Mouse (Mus musculus): ENCODE measurements at regions not wholly inside any gene's neighbourhood (a gene's known extent, or its start where the extent isn't known, plus 50 kb on each side); places are given as distances from the start of the nearest gene placed in this dataset.

DNA sequence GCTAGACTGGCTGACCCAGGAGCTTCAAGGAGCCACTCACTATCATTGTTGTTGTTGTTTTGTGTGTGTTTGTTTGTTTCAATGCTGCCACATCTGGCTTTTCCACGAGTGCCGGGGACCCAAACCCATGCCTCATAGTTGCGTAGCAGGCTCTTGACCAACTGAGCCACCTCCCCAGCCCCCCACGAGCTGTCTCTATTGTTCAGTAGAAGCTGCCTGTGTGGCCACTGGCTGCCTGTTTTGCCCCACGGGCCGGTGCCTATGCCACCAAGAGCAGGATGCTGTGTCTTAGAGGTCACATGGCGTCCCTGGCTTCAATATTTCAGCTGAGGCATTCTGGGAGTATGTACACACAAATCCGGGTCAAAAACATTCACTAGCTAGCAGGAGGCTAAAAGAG, 75.4 kb upstream of the Maml3 start:
- DNase-seq: peak; percentile 49
- Histone ChIP-seq H3K4me3 (replicated peaks; ENCODE audit: extremely low read depth, low read depth, low read length) (no peak overlapping the region), H3K4me1 (ENCODE audit: control insufficient read depth, insufficient read depth, low read length) (peaks cover 12% of the 10 kb centered on the region)
- 23% methylated on average over 8 of the region's 8 CpGs for WGBS
- TF ChIP-seq POLR2A (IDR thresholded peaks at IDR 0.05; ENCODE audit: borderline replicate concordance, extremely low read depth, low read depth, low read length): no peak
- TF ChIP-seq CTCF (IDR thresholded peaks at IDR 0.05; ENCODE audit: insufficient read depth, low read length): no peak

DNA sequence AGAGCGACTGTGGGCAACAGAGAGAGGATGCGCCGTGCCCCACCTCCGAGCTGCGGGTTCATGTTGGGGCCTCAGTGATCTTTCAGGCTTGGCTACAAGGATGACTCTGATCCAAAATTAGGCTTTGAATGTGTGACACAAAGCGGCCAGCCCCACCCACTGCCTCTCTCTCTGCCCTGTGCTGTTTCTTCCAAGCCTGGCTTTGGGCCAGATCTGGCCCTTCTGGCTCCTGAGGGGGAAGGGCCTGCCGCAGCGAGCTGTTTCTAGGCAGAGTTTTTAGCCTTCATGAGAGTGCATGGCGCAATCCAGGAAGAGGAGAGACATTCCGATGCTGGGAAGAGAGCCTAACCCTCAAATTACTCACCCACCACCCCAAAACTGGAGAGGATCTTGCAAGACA, 75.9 kb upstream of the Maml3 start:
- WGBS: 12% methylated on average over 10 of the region's 10 CpGs
- TF ChIP-seq CTCF (IDR thresholded peaks at IDR 0.05; ENCODE audit: insufficient read depth, low read length) (no peak), POLR2A (IDR thresholded peaks at IDR 0.05; ENCODE audit: borderline replicate concordance, extremely low read depth, low read depth, low read length) (peak; percentile 18; the same call in 1 of the 2 replicates)
- peak; percentile 76 for DNase-seq
- H3K4me3 ChIP-seq (replicated peaks; ENCODE audit: extremely low read depth, low read depth, low read length): no peak overlapping the region
- H3K4me1 ChIP-seq (ENCODE audit: control insufficient read depth, insufficient read depth, low read length): peaks cover 12% of the 10 kb centered on the region

DNA sequence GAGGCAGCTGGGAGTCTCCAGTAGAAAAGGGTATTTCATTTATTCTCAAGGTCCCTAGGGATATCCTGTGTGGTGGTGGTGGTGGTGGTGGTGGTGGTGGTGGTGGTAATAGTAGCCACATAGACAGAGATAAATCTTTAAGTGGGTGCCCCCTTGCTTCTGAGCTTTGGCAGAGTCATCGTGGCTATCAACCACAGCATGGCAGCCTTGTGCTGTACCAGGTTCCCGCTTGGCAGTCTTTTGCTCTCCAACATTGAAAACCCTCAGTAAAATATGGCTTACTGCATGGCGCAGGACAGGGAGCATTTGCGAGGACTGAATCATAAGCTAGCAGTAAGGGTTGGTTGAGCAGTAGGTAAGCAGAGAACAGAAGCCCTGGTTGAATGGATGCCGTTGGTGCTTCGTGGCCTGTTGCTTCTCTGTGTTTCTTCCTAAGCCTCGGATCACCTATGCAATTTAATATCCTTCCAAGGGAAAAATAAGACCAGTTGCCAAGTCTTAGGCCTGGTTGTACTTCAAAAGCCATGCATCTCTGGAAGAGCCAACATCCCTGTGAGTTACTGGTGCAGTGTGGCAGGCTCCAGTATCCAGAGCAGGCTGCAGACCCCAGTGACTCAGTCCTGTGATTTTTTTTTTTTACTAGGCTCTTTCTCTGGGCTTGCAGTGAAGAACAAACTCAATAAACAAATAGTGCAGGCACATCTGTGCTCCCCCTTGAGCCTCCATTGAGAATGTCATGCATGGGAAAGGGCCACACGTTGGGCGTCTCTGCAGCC, 76.6 kb upstream of the Maml3 start:
- no peak overlapping the region for H3K4me3 ChIP-seq (replicated peaks; ENCODE audit: extremely low read depth, low read depth, low read length)
- DNase-seq: no peak
- WGBS: 85% methylated on average over 9 of the region's 9 CpGs
- H3K4me1 ChIP-seq (ENCODE audit: control insufficient read depth, insufficient read depth, low read length): peaks cover 12% of the 10 kb centered on the region
- TF ChIP-seq POLR2A (IDR thresholded peaks at IDR 0.05; ENCODE audit: borderline replicate concordance, extremely low read depth, low read depth, low read length): no peak
- no peak for TF ChIP-seq CTCF (IDR thresholded peaks at IDR 0.05; ENCODE audit: insufficient read depth, low read length)

DNA sequence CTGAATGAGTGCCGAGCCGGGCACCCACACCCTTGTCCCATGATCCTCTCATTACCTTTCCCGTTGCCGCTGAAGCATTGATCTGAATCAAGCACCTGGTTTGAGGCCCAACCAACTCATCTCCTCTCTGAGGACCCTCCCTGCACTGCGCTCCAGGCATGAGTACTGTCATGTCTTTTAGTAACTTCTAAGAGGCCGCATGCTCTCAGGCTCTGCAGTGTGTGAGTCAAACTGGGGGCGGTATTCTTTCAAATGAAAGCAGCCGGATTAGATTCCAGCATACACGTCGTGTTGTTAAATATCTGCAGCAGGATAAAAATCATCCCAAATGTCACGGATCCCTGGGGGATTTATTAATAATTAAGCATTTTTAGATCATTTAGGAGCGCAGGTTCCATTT, 79.4 kb upstream of the Maml3 start:
- no peak for TF ChIP-seq POLR2A (IDR thresholded peaks at IDR 0.05; ENCODE audit: borderline replicate concordance, extremely low read depth, low read depth, low read length)
- no peak for TF ChIP-seq CTCF (IDR thresholded peaks at IDR 0.05; ENCODE audit: insufficient read depth, low read length)
- WGBS: 85% methylated on average over 12 of the region's 12 CpGs
- H3K4me3 ChIP-seq (replicated peaks; ENCODE audit: extremely low read depth, low read depth, low read length): no peak overlapping the region

DNA sequence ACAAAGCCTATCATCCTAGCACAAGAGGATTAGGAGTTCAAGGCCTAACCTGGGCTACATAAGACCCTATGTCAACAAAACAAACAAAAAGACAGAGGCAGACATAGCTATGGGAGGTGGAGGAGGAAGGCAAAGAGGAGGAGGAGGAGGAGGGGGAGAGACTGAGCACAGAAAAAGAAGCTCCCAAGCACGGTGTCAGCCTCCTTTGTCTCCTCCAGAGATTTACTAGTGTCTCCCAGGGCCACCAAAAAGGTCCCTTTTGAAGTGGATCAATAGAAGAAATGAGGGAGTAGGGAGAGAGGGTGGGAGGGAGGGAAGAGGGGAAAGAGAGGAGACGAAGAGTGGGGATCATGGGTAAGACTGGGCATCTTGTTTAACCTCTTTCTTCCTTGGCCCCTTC, 80.5 kb upstream of the Maml3 start:
- no peak for DNase-seq
- no peak for TF ChIP-seq POLR2A (IDR thresholded peaks at IDR 0.05; ENCODE audit: borderline replicate concordance, extremely low read depth, low read depth, low read length)
- TF ChIP-seq CTCF (IDR thresholded peaks at IDR 0.05; ENCODE audit: insufficient read depth, low read length): no peak
- peaks cover 2% of the 10 kb centered on the region for H3K4me1 ChIP-seq (ENCODE audit: control insufficient read depth, insufficient read depth, low read length)
- WGBS: 78% methylated on average over 2 of the region's 2 CpGs
- no peak overlapping the region for H3K4me3 ChIP-seq (replicated peaks; ENCODE audit: extremely low read depth, low read depth, low read length)

More for the DNA sequence above, 79.4 kb upstream of the Maml3 start:
- no peak for DNase-seq
- H3K4me1 ChIP-seq (ENCODE audit: control insufficient read depth, insufficient read depth, low read length): peaks cover 9% of the 10 kb centered on the region

DNA sequence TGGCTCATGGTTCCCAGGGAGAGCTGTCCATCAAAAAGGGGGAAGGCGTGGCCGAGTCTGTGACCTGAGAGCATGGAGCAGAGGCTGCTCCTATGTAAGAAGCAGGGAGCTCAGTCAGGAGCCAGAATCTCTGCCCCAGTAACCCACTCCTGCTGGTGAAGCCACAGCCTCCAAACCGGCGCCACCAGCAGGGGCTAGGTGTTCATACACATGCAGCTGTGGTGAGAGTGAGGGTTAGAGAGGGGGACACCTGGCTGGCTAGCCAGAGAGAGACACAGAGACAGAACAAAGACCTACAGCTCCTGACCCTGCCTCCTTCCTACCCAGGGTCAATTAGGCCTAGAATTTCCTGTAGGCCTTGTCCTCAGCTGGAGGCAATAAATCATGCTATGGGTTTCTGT, 80.7 kb upstream of the Foxo1 start:
- 74% methylated on average over 4 of the region's 4 CpGs for whole genome bisulfite sequencing

DNA sequence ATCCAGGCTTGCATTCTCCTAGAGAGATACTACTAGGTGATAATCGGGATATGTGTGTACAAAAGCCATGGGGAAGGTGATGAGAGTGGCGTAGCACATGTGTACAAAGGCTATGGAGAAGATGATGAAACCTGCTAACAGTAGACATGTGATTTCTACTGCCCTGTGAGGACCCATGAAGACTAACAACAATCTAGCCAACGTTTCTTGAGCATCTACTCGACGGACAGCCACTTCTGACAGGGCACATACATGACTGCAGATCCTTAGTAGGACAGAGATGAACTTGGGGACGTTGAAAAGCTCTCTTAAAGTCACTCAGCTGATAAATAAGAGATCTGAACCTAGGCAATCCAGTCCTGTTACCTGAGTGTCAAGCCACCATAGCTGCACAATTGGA, 79.8 kb upstream of the Foxo1 start:
- H3K4me3 ChIP-seq (replicated peaks; ENCODE audit: extremely low read depth, low read depth, low read length): no peak overlapping the region
- no peaks in the 10 kb centered on the region for H3K4me1 ChIP-seq (ENCODE audit: control insufficient read depth, insufficient read depth, low read length)
- 79% methylated on average over 6 of the region's 6 CpGs for WGBS
- no peak for DNase-seq
- TF ChIP-seq POLR2A (IDR thresholded peaks at IDR 0.05; ENCODE audit: borderline replicate concordance, extremely low read depth, low read depth, low read length): no peak
- TF ChIP-seq CTCF (IDR thresholded peaks at IDR 0.05; ENCODE audit: insufficient read depth, low read length): no peak

More for the DNA sequence above, 80.7 kb upstream of the Foxo1 start:
- DNase-seq: peak; percentile 1
- Histone ChIP-seq H3K4me3 (replicated peaks; ENCODE audit: extremely low read depth, low read depth, low read length) (no peak overlapping the region), H3K4me1 (ENCODE audit: control insufficient read depth, insufficient read depth, low read length) (no peaks in the 10 kb centered on the region)
- no peak for TF ChIP-seq POLR2A (IDR thresholded peaks at IDR 0.05; ENCODE audit: borderline replicate concordance, extremely low read depth, low read depth, low read length)
- TF ChIP-seq CTCF (IDR thresholded peaks at IDR 0.05; ENCODE audit: insufficient read depth, low read length): no peak

DNA sequence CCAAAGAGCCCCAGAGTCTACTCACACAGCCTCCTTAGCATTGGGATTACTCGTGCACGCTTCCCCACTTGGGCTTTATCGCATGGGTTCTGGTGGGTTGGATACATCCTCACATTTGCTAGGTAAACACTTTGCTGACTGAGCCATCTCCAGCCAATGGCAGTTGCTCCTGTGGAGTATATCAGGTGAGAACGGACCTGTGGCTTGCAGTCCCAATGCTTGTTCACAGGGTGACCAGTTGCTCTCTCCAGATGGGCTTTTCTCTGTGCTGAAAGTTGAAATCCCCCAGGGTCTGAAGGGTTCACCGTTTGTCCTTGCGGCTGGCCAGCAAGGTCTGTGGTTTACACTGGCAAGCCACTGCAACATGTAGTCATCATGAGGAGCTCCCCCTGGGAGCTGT, 79.1 kb upstream of the Foxo1 start:
- WGBS: 91% methylated on average over 6 of the region's 6 CpGs
- TF ChIP-seq POLR2A (IDR thresholded peaks at IDR 0.05; ENCODE audit: borderline replicate concordance, extremely low read depth, low read depth, low read length) (no peak), CTCF (IDR thresholded peaks at IDR 0.05; ENCODE audit: insufficient read depth, low read length) (no peak)
- H3K4me3 ChIP-seq (replicated peaks; ENCODE audit: extremely low read depth, low read depth, low read length): no peak overlapping the region

DNA sequence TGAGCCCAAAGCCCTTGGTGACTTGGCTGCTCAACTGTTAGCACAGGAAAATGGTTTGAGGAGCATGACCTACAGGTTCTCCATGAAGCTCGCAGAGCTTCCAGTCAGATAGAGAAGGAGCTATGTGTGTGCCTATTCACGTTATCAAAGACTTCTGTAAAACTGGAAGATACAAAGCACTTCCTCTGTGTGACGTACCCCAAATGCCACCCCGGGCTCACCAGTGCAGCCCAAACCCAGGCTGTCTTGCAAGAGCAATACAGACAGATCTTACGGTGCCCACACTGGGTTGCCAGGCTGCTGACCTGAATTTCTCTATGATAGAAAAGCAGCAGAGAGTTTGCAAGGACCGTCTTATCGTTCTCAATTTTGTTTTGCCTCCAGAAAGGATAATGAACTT, 78.1 kb upstream of the Foxo1 start:
- no peaks in the 10 kb centered on the region for H3K4me1 ChIP-seq (ENCODE audit: control insufficient read depth, insufficient read depth, low read length)
- TF ChIP-seq CTCF (IDR thresholded peaks at IDR 0.05; ENCODE audit: insufficient read depth, low read length) (no peak), POLR2A (IDR thresholded peaks at IDR 0.05; ENCODE audit: borderline replicate concordance, extremely low read depth, low read depth, low read length) (no peak)
- no peak overlapping the region for H3K4me3 ChIP-seq (replicated peaks; ENCODE audit: extremely low read depth, low read depth, low read length)
- no peak for DNase-seq
- 75% methylated on average over 7 of the region's 7 CpGs for WGBS

More for the DNA sequence above, 79.1 kb upstream of the Foxo1 start:
- DNase-seq: no peak
- H3K4me1 ChIP-seq (ENCODE audit: control insufficient read depth, insufficient read depth, low read length): no peaks in the 10 kb centered on the region

DNA sequence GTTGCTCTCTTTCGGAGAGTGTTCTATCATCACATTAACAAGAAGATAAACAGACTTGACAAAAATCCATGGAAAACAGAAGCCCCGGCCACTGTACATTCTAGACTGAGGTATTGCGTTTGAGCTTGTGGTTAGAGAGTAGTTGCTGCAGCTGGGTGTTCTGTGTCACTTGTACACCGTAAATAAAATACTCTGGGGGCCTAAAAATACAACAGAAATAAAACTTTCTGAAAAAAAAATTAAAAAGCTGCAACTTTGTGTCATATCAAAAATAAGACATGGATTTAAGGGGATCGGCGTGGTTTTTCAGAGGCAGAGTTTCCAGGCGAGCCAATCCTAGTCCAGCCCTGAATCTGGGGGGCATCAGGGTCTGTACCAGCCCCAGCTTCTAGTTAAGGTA, 75.1 kb upstream of the Foxo1 start:
- 71% methylated on average over 7 of the region's 7 CpGs for WGBS
- Histone ChIP-seq H3K4me3 (replicated peaks; ENCODE audit: extremely low read depth, low read depth, low read length) (no peak overlapping the region), H3K4me1 (ENCODE audit: control insufficient read depth, insufficient read depth, low read length) (peaks cover 1% of the 10 kb centered on the region; the same call in 1 of the 2 replicates)
- no peak for TF ChIP-seq POLR2A (IDR thresholded peaks at IDR 0.05; ENCODE audit: borderline replicate concordance, extremely low read depth, low read depth, low read length)
- no peak for TF ChIP-seq CTCF (IDR thresholded peaks at IDR 0.05; ENCODE audit: insufficient read depth, low read length)
- DNase-seq: no peak

Measured in lung, adult 2 months (tissue).